Mouse (Mus musculus) ovary, postnatal 10 days (tissue): Measurements from ENCODE around the gene Srgap1.
"Not testable (repeated sequence)": the region's sequence is repeated elsewhere in the genome, so short reads cannot be mapped to it uniquely, and the experiment has no call there.

Source experiments
- DNase-seq: peaks from one replicate; pipeline ENCODE4 v3.0.0; 2022; ENCODE audit warnings: low spot score

Srgap1 gene

GRCm38 (mm10) chr10:121822674-121823073, 224.4 kb downstream of the Srgap1 start:
- no peak for DNase-seq

- no peak for DNase-seq
Observed at GRCm38 (mm10) chr10:121820846-121821245, 226.3 kb downstream of the Srgap1 start.

GRCm38 (mm10) chr10:121817983-121818382, 229.1 kb downstream of the Srgap1 start:
- DNase-seq: no peak

GRCm38 (mm10) chr10:121807771-121808170, 239.3 kb downstream of the Srgap1 start:
- DNase-seq: no peak

- DNase-seq: no peak
Observed at GRCm38 (mm10) chr10:121806806-121807205, 240.3 kb downstream of the Srgap1 start.

GRCm38 (mm10) chr10:121805933-121806341, 241.2 kb downstream of the Srgap1 start:
- DNase-seq: no peak

GRCm38 (mm10) chr10:121804551-121804950, 242.6 kb downstream of the Srgap1 start:
- DNase-seq: no peak

GRCm38 (mm10) chr10:121800041-121800440, 247.1 kb downstream of the Srgap1 start:
- no peak for DNase-seq

- no peak for DNase-seq
Observed at GRCm38 (mm10) chr10:121796027-121796802, 250.9 kb downstream of the Srgap1 start.

GRCm38 (mm10) chr10:121794486-121794885, 252.6 kb downstream of the Srgap1 start:
- DNase-seq: no peak

- DNase-seq: no peak
Observed at GRCm38 (mm10) chr10:121792661-121793060, 254.5 kb downstream of the Srgap1 start.

- no peak for DNase-seq
Observed at GRCm38 (mm10) chr10:121790078-121790477, 257.0 kb downstream of the Srgap1 start.

GRCm38 (mm10) chr10:121788536-121788935, 258.6 kb downstream of the Srgap1 start:
- no peak for DNase-seq

GRCm38 (mm10) chr10:121781159-121781558, 266.0 kb downstream of the Srgap1 start:
- no peak for DNase-seq

GRCm38 (mm10) chr10:121775990-121776389, 271.1 kb downstream of the Srgap1 start:
- no peak for DNase-seq

GRCm38 (mm10) chr10:121773813-121774212, 273.3 kb downstream of the Srgap1 start:
- no peak for DNase-seq

- no peak for DNase-seq
Observed at GRCm38 (mm10) chr10:121770624-121771577, 276.2 kb downstream of the Srgap1 start.

- no peak for DNase-seq
Observed at GRCm38 (mm10) chr10:121769711-121770110, 277.4 kb downstream of the Srgap1 start.

- DNase-seq: not testable (repeated sequence)
Observed at GRCm38 (mm10) chr10:121767295-121767694, 279.8 kb downstream of the Srgap1 start.

- DNase-seq: no peak
Observed at GRCm38 (mm10) chr10:121765174-121766057, 281.7 kb downstream of the Srgap1 start.

GRCm38 (mm10) chr10:121764469-121765173, 282.5 kb downstream of the Srgap1 start:
- no peak for DNase-seq
